Mouse (Mus musculus) testis, adult 2 months (tissue): Measurements from ENCODE around the gene Pla2g4d. TPM values are rescaled to one million over a fixed set of nuclear protein-coding genes. Genes with fewer than 3 reads are reported as not detected.
A peak's percentile ranks its signal among the peaks of the same experiment; 100 is the strongest.

Experiments used
- H3K27ac ChIP-seq: fragments of 200-500 bp; 2 replicates; pipeline ENCODE4 v1.5.1; 2012; ENCODE audit warnings: low read depth, low read length; ENCODE audit not compliant: control insufficient read depth, insufficient read depth
- H3K27me3 ChIP-seq: fragments of 200-500 bp; 2 replicates; pipeline ENCODE4 v1.6.1; 2012; ENCODE audit warnings: mild to moderate bottlenecking, low read length, moderate library complexity; ENCODE audit not compliant: control insufficient read depth, insufficient read depth
- H3K36me3 ChIP-seq: fragments of 200-500 bp; 2 replicates; pipeline ENCODE4 v1.6.1; 2012; ENCODE audit warnings: mild to moderate bottlenecking, low read length; ENCODE audit not compliant: control insufficient read depth, insufficient read depth
- H3K4me1 ChIP-seq: fragments of 200-500 bp; 2 replicates; pipeline ENCODE4 v1.6.1; 2012; ENCODE audit warnings: low read length; ENCODE audit not compliant: control insufficient read depth, insufficient read depth
- H3K4me3 ChIP-seq: fragments of 200-500 bp; 2 replicates; pipeline ENCODE4 v1.5.1; 2012; ENCODE audit warnings: low read depth, mild to moderate bottlenecking, low read length, moderate library complexity, mixed read lengths; ENCODE audit not compliant: control insufficient read depth
- CTCF ChIP-seq: fragments of 200-500 bp; IDR thresholded peaks from 2 replicates; pipeline ENCODE4 v1.5.1; 2012; ENCODE audit warnings: low read depth, mild to moderate bottlenecking, inconsistent platforms, low read length, moderate library complexity; ENCODE audit not compliant: control insufficient read depth, insufficient read depth, insufficient replicate concordance
- POLR2A ChIP-seq: fragments of 200-500 bp; IDR thresholded peaks from 2 replicates; pipeline ENCODE4 v1.6.1; 2012; ENCODE audit warnings: low read depth, mild to moderate bottlenecking, inconsistent platforms, low read length, moderate library complexity; ENCODE audit not compliant: control insufficient read depth
- polyA plus RNA-seq: library from polyadenylated mRNA; depleted of rRNA; stranded (reverse); fragments of >200 nt; gene quantifications from 2 replicates; pipeline ENCODE4 v1.2.3, GENCODE M21; 2012

Gene Pla2g4d
- polyA plus RNA-seq, 1 experiment: 5.8 TPM

- Histone ChIP-seq H3K27ac (no peak overlapping the region), H3K36me3 (no peaks in the 10 kb centered on the region), H3K4me3 (no peak overlapping the region; the same call in 1 of the 2 replicates), H3K4me1 (peaks cover 5% of the 10 kb centered on the region), H3K27me3 (no peaks in the 10 kb centered on the region)
- TF ChIP-seq CTCF (no peak), POLR2A (no peak)
These were observed 4.3 kb downstream of the Pla2g4d start for GRCm38 (mm10) chr2:120284705-120285104.

- H3K27me3 ChIP-seq: no peaks in the 10 kb centered on the region
- H3K4me1 ChIP-seq: peaks cover 6% of the 10 kb centered on the region
- no peaks in the 10 kb centered on the region for H3K36me3 ChIP-seq
- TF ChIP-seq POLR2A (no peak), CTCF (no peak)
- no peak overlapping the region for H3K27ac ChIP-seq
- no peak overlapping the region for H3K4me3 ChIP-seq
These were observed 4.9 kb downstream of the Pla2g4d start for GRCm38 (mm10) chr2:120284094-120284493.

GRCm38 (mm10) chr2:120283550-120283949 lies 5.4 kb downstream of the Pla2g4d start:
- no peak for TF ChIP-seq CTCF
- no peak for TF ChIP-seq POLR2A
- no peaks in the 10 kb centered on the region for H3K36me3 ChIP-seq
- no peaks in the 10 kb centered on the region for H3K27me3 ChIP-seq
- H3K4me3 ChIP-seq: no peak overlapping the region
- no peak overlapping the region for H3K27ac ChIP-seq
- peaks cover 8% of the 10 kb centered on the region for H3K4me1 ChIP-seq

- H3K4me3 ChIP-seq: no peak overlapping the region
- H3K27ac ChIP-seq: no peak overlapping the region
- peaks cover 8% of the 10 kb centered on the region for H3K4me1 ChIP-seq
- TF ChIP-seq CTCF (no peak), POLR2A (no peak)
- H3K36me3 ChIP-seq: no peaks in the 10 kb centered on the region
- H3K27me3 ChIP-seq: no peaks in the 10 kb centered on the region
These were observed 7.8 kb downstream of the Pla2g4d start for GRCm38 (mm10) chr2:120281221-120281620.

- H3K27me3 ChIP-seq: no peaks in the 10 kb centered on the region
- H3K36me3 ChIP-seq: no peaks in the 10 kb centered on the region
- H3K4me3 ChIP-seq: peak overlapping the region; percentile 59
- TF ChIP-seq CTCF: peak; percentile 82
- TF ChIP-seq POLR2A: no peak
- H3K4me1 ChIP-seq: peaks cover 8% of the 10 kb centered on the region
- no peak overlapping the region for H3K27ac ChIP-seq
These were observed 9.0 kb downstream of the Pla2g4d start for GRCm38 (mm10) chr2:120279961-120280360.

- Histone ChIP-seq H3K27ac (no peak overlapping the region), H3K27me3 (no peaks in the 10 kb centered on the region), H3K4me3 (no peak overlapping the region), H3K36me3 (no peaks in the 10 kb centered on the region), H3K4me1 (peaks cover 8% of the 10 kb centered on the region)
- TF ChIP-seq CTCF: no peak
- no peak for TF ChIP-seq POLR2A
These were observed 12.0 kb downstream of the Pla2g4d start for GRCm38 (mm10) chr2:120276951-120277350.

GRCm38 (mm10) chr2:120268635-120269034 lies 20.4 kb downstream of the Pla2g4d start:
- Histone ChIP-seq H3K27ac (no peak overlapping the region), H3K36me3 (no peaks in the 10 kb centered on the region), H3K4me1 (peaks cover 6% of the 10 kb centered on the region), H3K4me3 (no peak overlapping the region), H3K27me3 (no peaks in the 10 kb centered on the region)
- no peak for TF ChIP-seq POLR2A
- TF ChIP-seq CTCF: no peak

GRCm38 (mm10) chr2:120265523-120265922 lies 23.5 kb downstream of the Pla2g4d start:
- H3K36me3 ChIP-seq: no peaks in the 10 kb centered on the region
- no peak overlapping the region for H3K4me3 ChIP-seq
- H3K27me3 ChIP-seq: no peaks in the 10 kb centered on the region
- TF ChIP-seq POLR2A (no peak), CTCF (no peak)
- peaks cover 6% of the 10 kb centered on the region for H3K4me1 ChIP-seq
- H3K27ac ChIP-seq: no peak overlapping the region

GRCm38 (mm10) chr2:120264858-120265257 lies 24.1 kb downstream of the Pla2g4d start:
- no peaks in the 10 kb centered on the region for H3K27me3 ChIP-seq
- H3K27ac ChIP-seq: no peak overlapping the region
- no peaks in the 10 kb centered on the region for H3K36me3 ChIP-seq
- peaks cover 6% of the 10 kb centered on the region for H3K4me1 ChIP-seq
- H3K4me3 ChIP-seq: no peak overlapping the region
- no peak for TF ChIP-seq POLR2A
- TF ChIP-seq CTCF: no peak
